Mouse (Mus musculus): ENCODE data around the gene Pclo. TPM values are rescaled to one million over a fixed set of nuclear protein-coding genes. Genes with fewer than 3 reads are reported as not detected.

Pclo gene
- polyA plus RNA-seq, 1 experiment: 0.47 TPM

DNA sequence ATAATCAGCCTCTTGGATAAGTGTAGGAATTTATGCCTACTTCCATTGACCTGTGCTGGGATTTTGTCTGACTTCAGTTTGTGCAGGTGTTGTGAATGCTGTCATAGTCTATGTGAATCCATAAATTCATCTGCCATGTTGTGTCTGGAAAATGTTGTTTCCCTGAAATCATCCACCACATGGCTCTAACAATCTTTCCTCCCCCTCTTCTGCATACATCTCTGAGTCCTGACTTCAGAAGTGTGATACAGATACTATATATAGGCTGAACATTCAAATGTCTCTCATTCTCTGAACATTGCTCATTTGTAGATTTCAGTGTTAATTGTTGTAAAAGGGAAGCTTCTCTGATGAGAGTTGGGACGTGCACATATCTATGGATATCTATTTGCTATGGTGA is 147.5 kb downstream of the Pclo start:
- TF ChIP-seq POLR2A (IDR thresholded peaks at IDR 0.05; ENCODE audit: low read depth, low read length) (no peak), CTCF (IDR thresholded peaks at IDR 0.05; ENCODE audit: borderline replicate concordance, insufficient read depth, low read length) (no peak)

DNA sequence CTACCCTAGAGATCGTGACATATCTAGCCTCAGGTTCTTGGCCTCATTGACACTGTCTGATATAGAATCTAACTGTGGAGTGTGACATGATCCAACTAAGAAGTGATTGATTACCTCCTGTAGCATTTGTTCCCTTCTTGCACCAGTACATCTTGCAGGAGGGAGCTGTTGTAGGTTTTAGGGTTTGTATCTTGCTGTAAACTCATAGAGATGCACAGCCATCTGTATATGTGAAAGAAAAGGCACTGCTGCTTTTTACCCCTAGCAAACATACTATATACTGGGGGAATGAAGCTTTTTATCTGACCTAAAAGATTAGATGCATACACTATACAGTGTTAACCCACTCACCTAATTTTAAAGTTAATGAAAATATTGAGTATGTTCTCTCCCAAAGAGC is 147.9 kb downstream of the Pclo start:
- Histone ChIP-seq H3K4me1 (ENCODE audit: control insufficient read depth, insufficient read depth, low read length) (no peaks in the 10 kb centered on the region), H3K4me3 (ENCODE audit: insufficient read depth, low read length) (no peak overlapping the region), H3K27ac (ENCODE audit: insufficient read depth, low read length) (no peak overlapping the region)
- TF ChIP-seq CTCF (IDR thresholded peaks at IDR 0.05; ENCODE audit: borderline replicate concordance, insufficient read depth, low read length) (no peak), POLR2A (IDR thresholded peaks at IDR 0.05; ENCODE audit: low read depth, low read length) (no peak)

More for the DNA sequence above, 147.5 kb downstream of the Pclo start:
- Histone ChIP-seq H3K4me3 (ENCODE audit: insufficient read depth, low read length) (no peak overlapping the region), H3K27ac (ENCODE audit: insufficient read depth, low read length) (no peak overlapping the region), H3K4me1 (ENCODE audit: control insufficient read depth, insufficient read depth, low read length) (no peaks in the 10 kb centered on the region)

DNA sequence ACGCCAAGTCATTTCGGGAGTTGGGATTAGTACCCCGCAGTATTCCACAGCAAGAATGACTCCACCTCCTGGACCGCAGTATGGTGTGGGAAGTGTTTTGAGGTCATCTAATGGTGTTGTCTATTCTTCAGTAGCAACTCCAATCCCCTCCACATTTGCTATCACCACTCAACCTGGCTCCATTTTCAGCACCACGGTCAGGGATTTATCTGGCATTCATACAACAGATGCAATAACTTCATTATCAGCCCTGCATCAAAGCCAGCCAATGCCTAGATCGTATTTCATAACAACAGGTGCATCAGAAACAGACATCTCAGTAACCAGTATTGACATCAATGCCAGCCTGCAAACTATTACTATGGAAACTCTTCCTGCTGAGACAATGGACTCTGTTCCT is 165.7 kb downstream of the Pclo start:
- no peak overlapping the region for H3K4me3 ChIP-seq (ENCODE audit: insufficient read depth, low read length)
- H3K4me1 ChIP-seq (ENCODE audit: control insufficient read depth, insufficient read depth, low read length): no peaks in the 10 kb centered on the region
- no peak overlapping the region for H3K27ac ChIP-seq (ENCODE audit: insufficient read depth, low read length)
- no peak for TF ChIP-seq POLR2A (IDR thresholded peaks at IDR 0.05; ENCODE audit: low read depth, low read length)
- TF ChIP-seq CTCF (IDR thresholded peaks at IDR 0.05; ENCODE audit: borderline replicate concordance, insufficient read depth, low read length): no peak

DNA sequence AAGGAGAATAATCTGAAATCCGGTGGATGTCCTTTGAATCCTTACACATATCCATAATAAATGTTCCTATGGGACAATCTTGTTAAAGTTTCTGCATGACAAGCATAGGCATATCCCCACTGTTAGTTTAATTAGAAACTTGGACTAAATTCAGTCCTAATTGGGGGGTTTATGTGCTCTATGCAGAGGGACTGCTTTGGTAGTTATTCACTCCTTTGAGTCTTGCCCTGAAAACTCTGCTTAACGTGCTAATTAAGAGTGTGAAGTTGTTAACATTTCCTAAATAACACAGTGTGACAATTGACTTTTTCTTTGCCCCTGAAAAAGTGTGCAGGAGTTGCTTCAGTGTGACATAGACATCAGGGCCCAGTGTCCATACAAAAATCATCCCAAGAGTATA is 177.3 kb downstream of the Pclo start:
- Histone ChIP-seq H3K27ac (ENCODE audit: insufficient read depth, low read length) (no peak overlapping the region), H3K4me1 (ENCODE audit: control insufficient read depth, insufficient read depth, low read length) (no peaks in the 10 kb centered on the region), H3K4me3 (ENCODE audit: insufficient read depth, low read length) (no peak overlapping the region)
- TF ChIP-seq CTCF (IDR thresholded peaks at IDR 0.05; ENCODE audit: borderline replicate concordance, insufficient read depth, low read length): no peak
- TF ChIP-seq POLR2A (IDR thresholded peaks at IDR 0.05; ENCODE audit: low read depth, low read length): no peak

DNA sequence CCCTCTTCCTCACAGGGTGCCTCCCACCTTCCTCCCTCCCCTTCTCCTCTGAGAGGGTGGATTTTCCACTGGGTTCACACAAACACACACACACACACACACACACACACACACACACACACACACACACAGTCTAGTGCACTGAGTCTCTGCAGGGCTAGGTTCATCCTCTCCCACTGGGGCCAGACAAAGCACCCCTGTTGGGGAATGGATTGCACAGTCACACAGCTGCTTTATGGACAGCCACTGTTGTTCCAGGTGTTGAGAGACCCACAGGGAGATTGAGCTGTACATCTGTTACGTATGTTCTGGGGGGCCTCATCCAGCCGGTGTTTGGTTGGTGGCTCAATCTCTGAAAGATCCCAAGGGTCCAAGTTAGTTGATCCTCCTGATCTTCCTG is 182.0 kb downstream of the Pclo start:
- no peak overlapping the region for H3K4me3 ChIP-seq (ENCODE audit: insufficient read depth, low read length)
- TF ChIP-seq CTCF (IDR thresholded peaks at IDR 0.05; ENCODE audit: borderline replicate concordance, insufficient read depth, low read length) (no peak), POLR2A (IDR thresholded peaks at IDR 0.05; ENCODE audit: low read depth, low read length) (no peak)
- no peak overlapping the region for H3K27ac ChIP-seq (ENCODE audit: insufficient read depth, low read length)
- H3K4me1 ChIP-seq (ENCODE audit: control insufficient read depth, insufficient read depth, low read length): no peaks in the 10 kb centered on the region

DNA sequence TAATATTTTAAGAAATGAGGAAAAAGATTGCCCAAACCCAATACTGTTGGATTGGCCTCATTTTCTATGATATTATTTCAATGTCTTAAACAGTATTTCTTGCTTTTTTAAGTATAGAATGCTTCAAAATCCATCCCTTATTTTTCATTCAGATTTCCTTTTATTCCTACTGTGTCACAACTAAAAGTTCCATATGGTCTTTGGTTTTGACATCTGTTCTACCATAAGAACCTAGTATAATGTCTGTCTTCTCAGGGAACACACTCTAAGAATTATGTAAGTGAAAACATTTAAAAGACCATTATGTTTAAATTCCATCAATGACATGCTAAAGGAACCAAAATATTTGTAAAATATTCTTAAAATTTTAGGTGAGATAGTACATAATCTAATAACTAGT is 186.2 kb downstream of the Pclo start:
- no peaks in the 10 kb centered on the region for H3K4me1 ChIP-seq (ENCODE audit: control insufficient read depth, insufficient read depth, low read length)
- H3K27ac ChIP-seq (ENCODE audit: insufficient read depth, low read length): no peak overlapping the region
- H3K4me3 ChIP-seq (ENCODE audit: insufficient read depth, low read length): no peak overlapping the region
- TF ChIP-seq CTCF (IDR thresholded peaks at IDR 0.05; ENCODE audit: borderline replicate concordance, insufficient read depth, low read length) (no peak), POLR2A (IDR thresholded peaks at IDR 0.05; ENCODE audit: low read depth, low read length) (no peak)

DNA sequence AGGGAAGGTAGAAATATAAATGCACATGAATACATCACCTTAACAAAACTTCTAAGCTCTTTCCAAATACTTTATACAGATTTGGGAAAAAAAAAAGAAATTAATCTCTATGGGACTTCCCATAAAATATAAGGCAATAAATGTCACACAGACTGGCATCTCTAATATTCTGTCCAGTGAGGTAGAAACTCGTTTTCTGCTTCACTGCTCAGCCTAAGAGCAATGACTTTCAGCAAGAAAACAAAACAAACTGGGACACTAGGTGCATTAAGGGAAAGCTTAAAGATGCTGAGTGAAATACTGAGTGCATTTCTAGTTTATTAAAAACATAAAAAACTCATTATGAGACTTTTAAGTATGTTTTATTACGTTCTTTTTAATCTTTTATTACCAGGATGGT is 190.7 kb downstream of the Pclo start:
- Histone ChIP-seq H3K4me1 (ENCODE audit: control insufficient read depth, insufficient read depth, low read length) (no peaks in the 10 kb centered on the region), H3K4me3 (ENCODE audit: insufficient read depth, low read length) (no peak overlapping the region), H3K27ac (ENCODE audit: insufficient read depth, low read length) (no peak overlapping the region)
- TF ChIP-seq CTCF (IDR thresholded peaks at IDR 0.05; ENCODE audit: borderline replicate concordance, insufficient read depth, low read length): no peak
- no peak for TF ChIP-seq POLR2A (IDR thresholded peaks at IDR 0.05; ENCODE audit: low read depth, low read length)

DNA sequence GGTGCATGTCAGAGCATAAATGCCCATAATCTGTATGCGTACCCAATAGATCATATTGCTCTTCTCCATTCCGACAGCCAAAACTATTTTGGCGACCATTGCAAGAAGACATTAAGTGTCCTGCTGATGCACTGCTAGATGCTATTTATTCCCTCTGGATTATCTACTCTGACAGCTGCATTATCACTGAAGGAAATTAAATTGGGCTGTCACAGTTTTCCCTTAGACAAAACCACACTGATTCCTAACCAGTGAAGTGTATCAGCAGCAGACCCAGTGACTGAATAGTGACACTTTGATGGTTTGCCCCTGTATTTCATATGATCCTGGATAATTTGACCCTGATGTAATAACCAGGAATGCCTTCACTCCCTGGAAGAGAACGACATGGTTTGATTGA is 192.6 kb downstream of the Pclo start:
- Histone ChIP-seq H3K4me1 (ENCODE audit: control insufficient read depth, insufficient read depth, low read length) (no peaks in the 10 kb centered on the region), H3K27ac (ENCODE audit: insufficient read depth, low read length) (no peak overlapping the region), H3K4me3 (ENCODE audit: insufficient read depth, low read length) (no peak overlapping the region)
- TF ChIP-seq CTCF (IDR thresholded peaks at IDR 0.05; ENCODE audit: borderline replicate concordance, insufficient read depth, low read length) (no peak), POLR2A (IDR thresholded peaks at IDR 0.05; ENCODE audit: low read depth, low read length) (no peak)

DNA sequence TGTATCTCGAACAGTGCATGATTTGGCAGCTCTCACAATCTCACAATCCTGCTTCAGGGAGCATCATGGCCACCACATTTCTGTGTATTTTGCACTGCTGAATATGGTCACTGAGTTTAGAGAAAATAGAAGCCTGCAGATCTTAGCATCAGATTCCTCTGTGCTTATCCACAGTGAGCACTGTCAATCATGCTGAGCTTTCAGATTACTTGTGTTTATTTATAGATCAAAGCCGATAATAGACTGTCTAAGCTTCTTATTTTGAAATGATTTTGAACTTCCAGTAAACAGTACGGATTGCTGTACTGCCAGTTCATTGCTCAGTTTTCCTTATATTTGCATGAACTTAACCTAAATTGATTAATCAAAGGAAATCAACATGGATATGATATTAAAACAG is 208.9 kb downstream of the Pclo start:
- no peak overlapping the region for H3K27ac ChIP-seq (ENCODE audit: insufficient read depth, low read length)
- no peak for TF ChIP-seq POLR2A (IDR thresholded peaks at IDR 0.05; ENCODE audit: low read depth, low read length)
- no peak for TF ChIP-seq CTCF (IDR thresholded peaks at IDR 0.05; ENCODE audit: borderline replicate concordance, insufficient read depth, low read length)
- no peaks in the 10 kb centered on the region for H3K4me1 ChIP-seq (ENCODE audit: control insufficient read depth, insufficient read depth, low read length)
- no peak overlapping the region for H3K4me3 ChIP-seq (ENCODE audit: insufficient read depth, low read length)

DNA sequence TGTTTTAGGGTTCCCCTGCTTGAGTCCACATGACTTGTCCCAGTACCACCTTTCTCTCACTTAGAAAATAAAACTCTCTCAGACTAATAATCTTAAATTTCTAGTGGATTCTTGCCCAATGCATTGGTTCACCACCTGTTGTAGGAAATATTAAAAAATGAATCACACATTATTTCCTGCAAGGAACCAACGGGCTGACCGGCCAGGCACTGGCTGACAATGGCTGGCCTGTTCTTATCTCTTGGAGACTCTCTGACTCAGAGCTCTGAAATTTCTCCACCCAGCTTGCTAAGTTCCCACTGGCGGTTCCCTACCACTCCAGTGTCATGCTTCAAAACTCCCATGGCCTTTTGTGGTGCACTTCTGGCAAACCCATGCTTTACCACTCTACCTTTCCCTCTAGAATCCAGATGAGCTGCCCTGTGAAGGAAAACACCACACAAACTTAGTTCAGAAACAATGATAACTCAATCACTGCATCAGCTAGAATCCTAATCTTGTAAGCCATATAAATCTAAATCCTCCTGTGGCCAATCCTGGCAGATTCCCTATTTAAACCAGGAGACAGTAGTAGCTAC is 214.0 kb downstream of the Pclo start:
- peak overlapping the region; percentile 34; the same call in 1 of the 2 replicates for H3K27ac ChIP-seq (ENCODE audit: insufficient read depth, low read length)
- no peaks in the 10 kb centered on the region for H3K4me1 ChIP-seq (ENCODE audit: control insufficient read depth, insufficient read depth, low read length)
- TF ChIP-seq CTCF (IDR thresholded peaks at IDR 0.05; ENCODE audit: borderline replicate concordance, insufficient read depth, low read length) (no peak), POLR2A (IDR thresholded peaks at IDR 0.05; ENCODE audit: low read depth, low read length) (no peak)
- no peak overlapping the region for H3K4me3 ChIP-seq (ENCODE audit: insufficient read depth, low read length)

DNA sequence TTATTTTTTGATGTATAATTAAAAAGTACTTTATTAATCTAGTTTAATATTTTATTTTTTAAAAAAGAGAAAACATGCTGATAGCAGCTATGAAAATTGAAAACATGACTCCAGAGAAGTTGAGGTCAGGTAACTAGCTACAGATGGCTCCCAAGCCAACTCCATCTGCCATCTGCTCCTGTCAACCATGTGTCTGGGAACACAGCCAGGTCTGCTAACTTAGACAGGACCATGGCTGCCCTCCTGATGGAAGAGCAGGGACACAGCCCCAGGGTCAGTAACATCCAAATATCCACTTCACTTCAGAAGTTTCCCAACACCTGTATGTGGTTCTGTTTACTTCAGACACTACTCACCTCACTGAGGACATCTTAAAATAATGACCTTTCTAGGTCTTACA is 236.2 kb downstream of the Pclo start:
- H3K4me3 ChIP-seq (ENCODE audit: insufficient read depth, low read length): no peak overlapping the region
- no peak overlapping the region for H3K27ac ChIP-seq (ENCODE audit: insufficient read depth, low read length)
- TF ChIP-seq CTCF (IDR thresholded peaks at IDR 0.05; ENCODE audit: borderline replicate concordance, insufficient read depth, low read length) (no peak), POLR2A (IDR thresholded peaks at IDR 0.05; ENCODE audit: low read depth, low read length) (no peak)
- H3K4me1 ChIP-seq (ENCODE audit: control insufficient read depth, insufficient read depth, low read length): no peaks in the 10 kb centered on the region

Data from embryonic fibroblast, embryonic 13.5 days (primary cell).